Mouse (Mus musculus): ENCODE results near the gene Alg9. TPM values are rescaled to one million over a fixed set of nuclear protein-coding genes. Genes with fewer than 3 reads are reported as not detected.
A peak's percentile ranks its signal among the peaks of the same experiment; 100 is the strongest.

Gene Alg9
- polyA plus RNA-seq, 1 experiment from 2014 or later: 33.4 TPM

DNA sequence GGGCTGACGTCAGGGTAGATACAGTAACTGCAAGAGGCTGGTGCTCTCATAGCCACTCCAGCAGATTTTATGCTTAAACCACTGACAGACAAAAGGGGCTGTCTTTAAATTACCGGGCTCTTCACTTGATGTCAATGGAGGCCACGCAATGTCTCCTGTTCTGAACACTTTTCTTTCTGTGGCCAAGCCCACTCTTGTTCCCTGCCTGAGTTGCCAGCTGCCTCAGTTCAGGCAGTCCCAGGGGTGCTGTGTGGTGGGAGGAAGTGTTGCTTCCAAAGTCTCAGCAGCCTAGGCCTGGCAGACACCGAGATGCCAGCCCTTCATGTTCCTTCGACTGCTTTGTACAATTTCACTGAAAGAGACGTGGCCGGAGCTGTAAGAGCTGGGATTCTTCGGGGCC lies 109.3 kb downstream of the Alg9 start:
- no peak for ATAC-seq (replicated peaks; ENCODE audit: low FRiP score)
- H3K27ac ChIP-seq (ENCODE audit: low read depth, low read length): no peak overlapping the region
- peaks cover 3% of the 10 kb centered on the region; the same call in 1 of the 2 replicates for H3K36me3 ChIP-seq (ENCODE audit: control insufficient read depth, insufficient read depth, low read length)
- DNase-seq (ENCODE audit: low spot score): peak; percentile 39
- no peak overlapping the region for H3K4me3 ChIP-seq (ENCODE audit: low read depth, low read length)
- H3K4me1 ChIP-seq (replicated peaks; ENCODE audit: control insufficient read depth, insufficient read depth, low read length): no peaks in the 10 kb centered on the region
- H3K9ac ChIP-seq (ENCODE audit: low read length): no peak overlapping the region
- H3K4me2 ChIP-seq (ENCODE audit: low read depth, low read length, severe bottlenecking): no peak overlapping the region
- no peaks in the 10 kb centered on the region for H3K27me3 ChIP-seq (ENCODE audit: control insufficient read depth, insufficient read depth, low read length)
- 83% methylated on average over 8 of the region's 8 CpGs for WGBS
- H3K9me3 ChIP-seq (ENCODE audit: control insufficient read depth, low read length): no peaks in the 10 kb centered on the region

DNA sequence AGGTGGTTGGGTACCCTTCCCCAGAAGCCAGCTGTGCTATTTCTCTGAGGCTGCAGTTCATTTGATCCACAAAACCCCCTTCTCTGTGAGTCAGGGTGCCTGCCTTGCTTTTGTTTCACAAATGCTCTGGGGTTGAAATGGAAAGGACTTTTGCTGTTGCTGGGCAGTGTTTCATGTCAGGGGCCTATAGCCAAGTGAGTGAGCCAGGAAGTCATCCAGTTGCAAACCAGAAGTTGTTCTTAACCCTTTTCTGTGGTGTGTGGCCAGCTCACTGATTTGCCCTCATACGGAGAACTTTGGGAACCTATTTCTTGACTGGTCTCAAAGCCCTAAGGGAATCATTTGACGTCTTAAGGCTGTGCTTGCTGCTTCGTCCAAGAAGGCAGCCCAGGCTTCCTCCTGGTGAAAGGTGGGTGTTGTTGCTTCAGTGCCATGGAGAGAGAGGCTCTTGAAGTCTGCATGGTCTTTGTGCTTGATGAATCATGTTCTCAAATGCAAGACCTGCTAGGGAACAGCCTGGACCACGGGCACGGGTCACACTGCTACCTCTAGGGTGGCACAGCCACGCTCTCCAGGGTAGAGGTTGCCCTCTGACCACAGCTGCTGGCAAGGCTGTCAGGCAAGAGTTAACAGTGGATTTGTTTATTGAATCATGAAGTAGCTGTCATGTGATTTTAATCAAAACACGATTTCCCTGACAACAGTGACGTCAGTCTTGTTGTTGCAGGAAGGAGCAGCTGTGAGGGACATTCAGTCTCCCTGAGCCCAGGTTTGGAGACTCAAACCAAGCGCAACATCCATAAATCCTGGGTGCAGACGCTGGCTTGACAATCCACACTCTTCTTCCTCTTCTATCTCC lies 110.2 kb downstream of the Alg9 start:
- Histone ChIP-seq H3K4me1 (replicated peaks; ENCODE audit: control insufficient read depth, insufficient read depth, low read length) (no peaks in the 10 kb centered on the region), H3K9ac (ENCODE audit: low read length) (no peak overlapping the region), H3K4me2 (ENCODE audit: low read depth, low read length, severe bottlenecking) (no peak overlapping the region), H3K4me3 (ENCODE audit: low read depth, low read length) (no peak overlapping the region), H3K9me3 (ENCODE audit: control insufficient read depth, low read length) (no peaks in the 10 kb centered on the region), H3K27ac (ENCODE audit: low read depth, low read length) (no peak overlapping the region), H3K36me3 (ENCODE audit: control insufficient read depth, insufficient read depth, low read length) (peaks cover 3% of the 10 kb centered on the region; the same call in 1 of the 2 replicates), H3K27me3 (ENCODE audit: control insufficient read depth, insufficient read depth, low read length) (no peaks in the 10 kb centered on the region)
- WGBS: 85% methylated on average over 10 of the region's 10 CpGs
- DNase-seq (ENCODE audit: low spot score): no peak
- no peak for ATAC-seq (replicated peaks; ENCODE audit: low FRiP score)

DNA sequence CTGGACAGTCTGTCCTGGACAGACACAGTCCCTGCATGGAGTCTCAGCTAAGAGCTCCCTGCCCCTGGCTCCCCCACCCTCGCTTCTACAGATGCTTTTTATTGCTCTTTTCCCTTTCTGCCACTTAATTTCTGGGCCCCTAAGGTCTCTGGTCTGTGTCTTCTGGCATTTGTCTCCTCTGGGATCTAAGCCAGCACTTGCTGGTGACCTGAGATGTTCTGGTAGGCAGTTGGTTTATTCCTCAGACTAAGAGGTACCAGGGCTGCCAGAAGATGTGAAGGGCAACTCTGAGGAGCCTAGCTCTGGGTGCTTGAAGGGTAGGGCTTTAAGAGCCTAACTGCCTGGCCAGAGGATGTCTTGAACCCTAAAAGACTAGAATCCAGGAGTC lies 110.8 kb downstream of the Alg9 start:
- Histone ChIP-seq H3K27ac (ENCODE audit: low read depth, low read length) (no peak overlapping the region; the same call in 1 of the 2 replicates), H3K9me3 (ENCODE audit: control insufficient read depth, low read length) (no peaks in the 10 kb centered on the region), H3K36me3 (ENCODE audit: control insufficient read depth, insufficient read depth, low read length) (peaks cover 3% of the 10 kb centered on the region; the same call in 1 of the 2 replicates), H3K4me1 (replicated peaks; ENCODE audit: control insufficient read depth, insufficient read depth, low read length) (no peaks in the 10 kb centered on the region), H3K4me3 (ENCODE audit: low read depth, low read length) (no peak overlapping the region), H3K27me3 (ENCODE audit: control insufficient read depth, insufficient read depth, low read length) (no peaks in the 10 kb centered on the region), H3K9ac (ENCODE audit: low read length) (no peak overlapping the region), H3K4me2 (ENCODE audit: low read depth, low read length, severe bottlenecking) (no peak overlapping the region)
- WGBS: 63% methylated on average over 1 of the region's 1 CpGs
- DNase-seq (ENCODE audit: low spot score) (no peak), ATAC-seq (replicated peaks; ENCODE audit: low FRiP score) (no peak)

DNA sequence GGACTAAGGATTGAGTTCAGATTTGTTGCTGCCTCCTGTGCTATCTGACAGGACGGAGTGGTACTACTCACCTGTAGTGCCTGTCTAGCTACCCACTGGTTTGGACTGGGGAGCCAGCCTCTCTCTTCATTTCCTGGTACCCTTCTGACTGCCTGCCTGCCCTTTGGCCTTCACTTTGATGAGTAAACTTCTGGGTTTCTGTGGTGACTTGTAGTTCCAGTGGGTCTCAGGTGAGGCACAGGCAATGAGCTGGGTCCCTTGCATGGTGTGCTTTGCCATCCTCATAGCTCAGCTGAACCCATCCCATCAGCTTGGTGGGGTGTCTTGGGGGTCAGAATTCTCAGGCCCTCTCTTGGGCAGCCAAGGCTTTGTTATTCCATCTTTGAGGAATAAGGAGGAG lies 112.1 kb downstream of the Alg9 start:
- H3K36me3 ChIP-seq (ENCODE audit: control insufficient read depth, insufficient read depth, low read length): peaks cover 3% of the 10 kb centered on the region; the same call in 1 of the 2 replicates
- H3K27ac ChIP-seq (ENCODE audit: low read depth, low read length): no peak overlapping the region
- DNase-seq (ENCODE audit: low spot score): no peak

DNA sequence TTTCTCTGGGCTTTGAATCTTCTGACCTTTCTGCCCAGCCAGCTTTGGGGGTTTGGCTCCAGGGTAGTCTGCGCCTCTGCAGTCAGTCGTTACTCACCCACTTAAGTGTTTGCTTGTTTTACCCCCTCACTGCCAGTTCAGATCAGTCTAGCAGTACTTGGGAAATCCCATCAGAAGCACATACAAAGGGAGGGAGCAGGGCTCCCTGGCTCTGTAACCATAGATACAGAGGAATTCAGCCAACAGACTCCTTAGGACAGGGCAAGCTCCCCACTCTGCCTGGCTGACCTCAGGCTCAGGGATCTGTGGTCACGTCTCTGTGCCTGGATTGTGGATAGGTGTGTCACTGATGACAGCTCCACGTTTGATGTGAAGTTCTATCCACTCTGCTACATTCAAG lies 112.5 kb downstream of the Alg9 start:
- no peaks in the 10 kb centered on the region for H3K4me1 ChIP-seq (replicated peaks; ENCODE audit: control insufficient read depth, insufficient read depth, low read length)
- no peak for ATAC-seq (replicated peaks; ENCODE audit: low FRiP score)
- 42% methylated on average over 4 of the region's 4 CpGs for WGBS
- no peaks in the 10 kb centered on the region for H3K9me3 ChIP-seq (ENCODE audit: control insufficient read depth, low read length)
- peaks cover 3% of the 10 kb centered on the region; the same call in 1 of the 2 replicates for H3K36me3 ChIP-seq (ENCODE audit: control insufficient read depth, insufficient read depth, low read length)
- H3K4me2 ChIP-seq (ENCODE audit: low read depth, low read length, severe bottlenecking): no peak overlapping the region
- no peak overlapping the region for H3K27ac ChIP-seq (ENCODE audit: low read depth, low read length)
- DNase-seq (ENCODE audit: low spot score): no peak
- no peak overlapping the region for H3K9ac ChIP-seq (ENCODE audit: low read length)
- no peak overlapping the region for H3K4me3 ChIP-seq (ENCODE audit: low read depth, low read length)
- H3K27me3 ChIP-seq (ENCODE audit: control insufficient read depth, insufficient read depth, low read length): no peaks in the 10 kb centered on the region

More for the DNA sequence above, 112.1 kb downstream of the Alg9 start:
- no peak for ATAC-seq (replicated peaks; ENCODE audit: low FRiP score)
- no peak overlapping the region for H3K9ac ChIP-seq (ENCODE audit: low read length)
- H3K4me3 ChIP-seq (ENCODE audit: low read depth, low read length): no peak overlapping the region
- no peaks in the 10 kb centered on the region for H3K27me3 ChIP-seq (ENCODE audit: control insufficient read depth, insufficient read depth, low read length)
- H3K4me1 ChIP-seq (replicated peaks; ENCODE audit: control insufficient read depth, insufficient read depth, low read length): no peaks in the 10 kb centered on the region
- H3K4me2 ChIP-seq (ENCODE audit: low read depth, low read length, severe bottlenecking): no peak overlapping the region
- WGBS: 89% methylated on average over 1 of the region's 1 CpGs
- H3K9me3 ChIP-seq (ENCODE audit: control insufficient read depth, low read length): no peaks in the 10 kb centered on the region

DNA sequence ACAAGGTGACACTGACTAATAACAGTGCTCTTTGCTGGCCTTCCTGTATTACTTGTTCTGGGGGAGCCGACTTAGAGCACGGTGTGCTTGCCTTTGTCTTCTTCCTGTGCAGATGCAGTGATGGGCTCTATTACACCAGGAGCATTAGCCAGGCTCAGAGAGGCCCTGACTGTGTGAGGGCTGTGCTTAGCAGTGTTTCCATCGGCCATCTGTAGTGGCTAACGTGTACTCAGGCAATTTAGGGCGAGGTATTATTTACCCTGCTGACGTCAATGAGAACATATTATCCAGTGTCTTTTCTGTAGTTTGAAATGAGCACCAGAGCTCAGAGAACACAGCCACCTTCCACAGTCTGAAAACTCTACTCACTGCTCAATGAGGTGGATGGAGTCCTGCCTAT lies 114.4 kb downstream of the Alg9 start:
- no peak for DNase-seq (ENCODE audit: low spot score)

DNA sequence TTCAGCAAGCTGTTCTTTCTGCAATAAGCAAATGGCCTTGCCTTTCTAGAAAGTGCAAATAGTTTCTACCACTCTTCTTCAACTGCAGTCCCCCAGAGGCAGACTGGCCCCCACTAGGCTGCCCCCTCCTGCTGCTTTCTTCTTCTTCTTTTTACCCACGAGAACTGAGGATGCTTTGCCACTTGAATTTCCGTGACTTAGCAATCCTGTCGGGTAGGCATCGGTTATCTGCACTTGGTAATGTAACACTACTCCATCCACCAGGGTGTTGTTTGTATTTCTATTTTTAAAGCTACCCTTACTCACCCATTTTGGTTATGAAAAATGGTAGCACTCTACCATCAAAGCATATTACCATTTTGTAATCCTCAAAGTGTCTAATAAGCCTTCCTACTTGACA lies 115.1 kb downstream of the Alg9 start:
- Histone ChIP-seq H3K4me2 (ENCODE audit: low read depth, low read length, severe bottlenecking) (no peak overlapping the region), H3K4me3 (ENCODE audit: low read depth, low read length) (no peak overlapping the region), H3K36me3 (ENCODE audit: control insufficient read depth, insufficient read depth, low read length) (no peaks in the 10 kb centered on the region), H3K27ac (ENCODE audit: low read depth, low read length) (no peak overlapping the region), H3K9ac (ENCODE audit: low read length) (no peak overlapping the region), H3K4me1 (replicated peaks; ENCODE audit: control insufficient read depth, insufficient read depth, low read length) (no peaks in the 10 kb centered on the region), H3K9me3 (ENCODE audit: control insufficient read depth, low read length) (no peaks in the 10 kb centered on the region), H3K27me3 (ENCODE audit: control insufficient read depth, insufficient read depth, low read length) (no peaks in the 10 kb centered on the region)
- ATAC-seq (replicated peaks; ENCODE audit: low FRiP score) (no peak), DNase-seq (ENCODE audit: low spot score) (no peak)
- WGBS: 81% methylated on average over 4 of the region's 4 CpGs

More for the DNA sequence above, 114.4 kb downstream of the Alg9 start:
- Histone ChIP-seq H3K4me3 (ENCODE audit: low read depth, low read length) (no peak overlapping the region), H3K4me2 (ENCODE audit: low read depth, low read length, severe bottlenecking) (no peak overlapping the region), H3K9me3 (ENCODE audit: control insufficient read depth, low read length) (no peaks in the 10 kb centered on the region), H3K4me1 (replicated peaks; ENCODE audit: control insufficient read depth, insufficient read depth, low read length) (no peaks in the 10 kb centered on the region), H3K27me3 (ENCODE audit: control insufficient read depth, insufficient read depth, low read length) (no peaks in the 10 kb centered on the region), H3K9ac (ENCODE audit: low read length) (no peak overlapping the region), H3K27ac (ENCODE audit: low read depth, low read length) (no peak overlapping the region), H3K36me3 (ENCODE audit: control insufficient read depth, insufficient read depth, low read length) (no peaks in the 10 kb centered on the region)
- WGBS: 80% methylated on average over 6 of the region's 6 CpGs
- ATAC-seq (replicated peaks; ENCODE audit: low FRiP score): no peak

DNA sequence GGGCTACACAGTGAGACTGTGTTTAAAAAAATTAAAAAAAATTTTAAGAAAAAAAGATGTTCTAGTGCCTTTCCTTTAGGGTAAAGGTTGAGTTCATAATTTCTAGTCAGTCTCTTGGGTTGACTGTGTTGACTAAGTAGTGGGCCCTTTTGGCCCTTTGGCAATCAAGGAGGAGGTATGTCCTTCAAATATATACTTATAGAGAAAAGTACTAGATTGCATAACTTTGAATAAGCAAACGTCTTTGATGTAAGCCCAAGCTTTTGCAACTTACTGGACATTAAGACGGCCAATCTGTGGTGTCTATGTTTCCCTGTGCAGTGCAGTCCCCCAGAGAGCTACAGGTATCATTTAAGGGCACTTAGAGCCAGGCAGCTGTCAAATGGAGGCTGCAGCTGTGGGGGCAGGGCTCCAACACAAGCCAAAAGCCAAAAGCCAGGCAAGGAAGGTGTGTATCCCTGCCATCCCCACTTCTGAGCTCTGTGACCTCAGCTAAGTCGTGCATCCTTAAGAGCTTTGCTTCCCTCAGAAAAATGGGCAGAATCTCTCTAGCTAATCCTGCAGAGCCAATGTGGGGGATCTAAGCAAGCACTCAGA lies 115.8 kb downstream of the Alg9 start:
- ATAC-seq (replicated peaks; ENCODE audit: low FRiP score) (no peak), DNase-seq (ENCODE audit: low spot score) (no peak)
- WGBS: 86% methylated on average over 3 of the region's 3 CpGs
- H3K9me3 ChIP-seq (ENCODE audit: control insufficient read depth, low read length): no peaks in the 10 kb centered on the region
- no peak overlapping the region for H3K4me2 ChIP-seq (ENCODE audit: low read depth, low read length, severe bottlenecking)
- no peaks in the 10 kb centered on the region for H3K4me1 ChIP-seq (replicated peaks; ENCODE audit: control insufficient read depth, insufficient read depth, low read length)
- H3K4me3 ChIP-seq (ENCODE audit: low read depth, low read length): no peak overlapping the region
- no peaks in the 10 kb centered on the region for H3K27me3 ChIP-seq (ENCODE audit: control insufficient read depth, insufficient read depth, low read length)
- H3K9ac ChIP-seq (ENCODE audit: low read length): no peak overlapping the region
- H3K36me3 ChIP-seq (ENCODE audit: control insufficient read depth, insufficient read depth, low read length): peaks cover 3% of the 10 kb centered on the region; the same call in 1 of the 2 replicates
- no peak overlapping the region for H3K27ac ChIP-seq (ENCODE audit: low read depth, low read length)

Measured in forebrain, embryonic 11.5 days (tissue).